Mouse (Mus musculus) central nervous system, embryonic 18 days (tissue): ENCODE data around the gene Map7. TPM values are rescaled to one million over a fixed set of nuclear protein-coding genes. Genes with fewer than 3 reads are reported as not detected.

ENCODE experiments used
- polyA plus RNA-seq: library from polyadenylated mRNA; depleted of rRNA; stranded (reverse); fragments of >200 nt; gene quantifications from 2 replicates; pipeline ENCODE4 v1.2.3, GENCODE M21; 2012; rRNA removed

The Map7 gene
- 7.4 and 8.8 TPM in 2 replicates for polyA plus RNA-seq

GRCm38 (mm10) chr10:20148130-20148772 is at the start of gene Map7:
Map7 (plus strand) TSS chr10:20148471.

GRCm38 (mm10) chr10:20311918-20312735 is 163.9 kb downstream of the Map7 start, which contains the start of gene Bclaf1:
Bclaf1 (plus strand) TSS chr10:20312469.

Other genes starting within 250 kb of the Map7 start
- 29.2 and 35.2 TPM in 2 replicates for gene Pex7, start 240.8 kb upstream of the Map7 start, polyA plus RNA-seq
- 3.6 and 3.7 TPM in 2 replicates for gene Map3k5, start 214.0 kb upstream of the Map7 start, polyA plus RNA-seq
- 71.5 and 81.6 TPM in 2 replicates for gene Bclaf1, start 164.0 kb downstream of the Map7 start, polyA plus RNA-seq
- gene Mtfr2, start 199.3 kb downstream of the Map7 start, polyA plus RNA-seq: 1.7 and 2.2 TPM in 2 replicates